Mouse (Mus musculus): ENCODE results near the gene Il22ra2.

Il22ra2 gene

DNA sequence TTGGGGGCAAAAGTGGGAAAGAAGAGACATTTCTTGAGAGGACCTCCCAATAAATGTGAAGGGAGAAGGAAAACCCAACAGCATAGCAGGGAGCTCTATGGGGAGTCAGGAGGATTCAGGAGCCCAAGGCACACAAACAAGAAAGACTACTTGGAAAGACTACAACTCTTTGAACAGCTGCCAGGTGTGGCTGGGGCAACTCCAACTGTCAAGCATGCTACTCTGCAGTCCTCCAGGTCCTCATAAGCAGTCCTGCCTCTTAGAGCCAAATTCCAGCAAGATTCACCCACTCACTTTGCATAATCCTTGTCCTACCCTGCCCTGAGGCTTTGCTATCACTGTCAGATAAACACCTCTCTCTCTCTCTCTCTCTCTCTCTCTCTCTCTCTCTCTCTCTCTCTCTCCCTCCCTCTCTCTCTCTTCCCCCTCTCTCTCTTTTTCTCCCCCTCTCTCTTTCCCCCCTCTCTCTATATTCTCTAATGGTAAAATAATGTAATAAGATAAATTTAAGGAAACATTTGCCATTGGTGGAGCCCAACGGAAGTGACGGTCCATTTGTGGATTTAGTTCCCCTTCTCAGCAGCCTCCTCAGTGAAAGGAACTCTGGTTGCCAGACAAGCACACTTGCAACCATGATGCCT, at the start of gene Il22ra2:
Gene Il22ra2, plus strand, starts transcription at position 591 of the 641 bp plus-strand sequence.
- no peak for DNase-seq

DNA sequence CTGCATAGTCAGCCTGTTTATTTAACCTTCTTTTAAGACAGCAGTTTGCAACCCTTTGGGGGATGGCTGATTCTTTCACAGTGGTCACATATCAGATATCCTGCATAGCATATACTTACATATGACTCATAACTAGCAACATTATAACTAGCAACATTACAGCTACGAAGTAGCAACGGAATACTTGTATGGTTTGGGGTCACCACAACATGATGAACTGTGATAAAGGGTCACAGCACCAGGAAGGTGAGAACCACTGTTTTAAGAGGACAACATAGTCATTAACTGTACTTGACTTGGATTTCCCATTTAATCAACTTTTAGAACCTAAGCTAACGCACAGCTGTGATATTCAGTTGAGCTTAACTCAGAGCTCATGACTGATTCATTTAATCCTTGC, 44.2 kb upstream of the Il22ra2 start:
- DNase-seq: no peak

DNA sequence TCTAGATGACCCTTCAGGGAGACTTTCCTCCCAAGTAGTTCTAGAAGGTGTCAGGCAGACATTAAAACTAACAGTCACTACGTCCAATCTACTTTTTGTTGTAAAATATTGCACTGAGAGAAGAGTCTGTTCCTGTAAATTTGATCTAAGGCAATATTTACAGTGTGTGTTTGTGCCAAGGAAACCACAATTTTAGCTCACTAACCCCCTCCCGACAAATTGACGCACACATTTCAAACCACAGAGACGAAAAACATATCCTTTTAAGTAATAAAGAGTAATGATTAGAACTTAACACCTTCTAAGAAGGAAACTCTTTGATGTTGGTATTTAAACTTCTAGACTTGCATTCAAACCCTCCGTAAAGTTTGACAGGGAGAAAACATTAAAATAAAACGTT, 43.8 kb upstream of the Il22ra2 start:
- no peak for DNase-seq

DNA sequence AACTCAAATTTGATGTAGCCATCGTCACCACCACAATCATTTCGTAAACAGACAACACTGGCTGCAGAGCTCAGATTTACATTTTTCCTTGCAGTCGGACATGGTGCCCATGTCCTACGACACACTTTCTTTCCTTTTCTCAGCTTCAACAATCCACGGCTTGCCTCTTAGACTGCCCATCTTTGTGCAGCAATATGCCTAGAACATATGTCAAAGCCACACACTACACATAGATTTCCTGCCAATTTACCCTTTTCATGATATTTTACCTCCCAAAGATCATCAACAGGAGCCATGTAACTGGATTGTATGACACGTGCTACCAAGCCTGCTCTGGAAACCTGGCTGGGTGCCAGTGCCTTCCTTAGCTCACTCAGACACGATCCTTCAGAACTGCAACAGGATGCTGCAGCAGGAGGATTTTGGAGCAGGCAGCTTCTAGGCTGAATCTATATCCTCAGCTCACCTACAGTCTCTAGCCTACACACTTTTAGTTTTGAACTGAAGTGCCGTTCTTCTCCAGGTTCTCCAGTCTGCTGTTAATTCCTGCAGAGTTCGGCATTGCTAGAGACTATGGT, 43.3 kb upstream of the Il22ra2 start:
- DNase-seq: no peak

DNA sequence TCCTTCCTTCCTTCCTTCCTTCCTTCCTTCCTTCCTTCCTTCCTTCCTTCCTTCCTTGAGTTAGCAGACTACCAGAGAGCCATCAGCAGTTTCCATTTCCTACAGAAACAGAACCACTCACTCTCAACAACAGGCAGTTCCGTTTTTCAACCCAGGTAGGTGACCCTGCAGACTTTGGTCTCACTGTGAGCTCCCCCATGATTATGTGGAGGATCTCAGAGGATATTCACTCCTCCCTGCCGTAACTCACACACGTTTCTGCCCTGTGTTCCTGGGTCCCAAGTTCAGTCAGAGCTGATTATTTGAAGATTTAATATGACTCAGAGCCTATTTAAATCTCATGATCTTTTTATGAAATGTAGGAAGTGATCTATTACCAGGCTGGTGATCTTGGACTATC, 41.1 kb upstream of the Il22ra2 start:
- DNase-seq: no peak

DNA sequence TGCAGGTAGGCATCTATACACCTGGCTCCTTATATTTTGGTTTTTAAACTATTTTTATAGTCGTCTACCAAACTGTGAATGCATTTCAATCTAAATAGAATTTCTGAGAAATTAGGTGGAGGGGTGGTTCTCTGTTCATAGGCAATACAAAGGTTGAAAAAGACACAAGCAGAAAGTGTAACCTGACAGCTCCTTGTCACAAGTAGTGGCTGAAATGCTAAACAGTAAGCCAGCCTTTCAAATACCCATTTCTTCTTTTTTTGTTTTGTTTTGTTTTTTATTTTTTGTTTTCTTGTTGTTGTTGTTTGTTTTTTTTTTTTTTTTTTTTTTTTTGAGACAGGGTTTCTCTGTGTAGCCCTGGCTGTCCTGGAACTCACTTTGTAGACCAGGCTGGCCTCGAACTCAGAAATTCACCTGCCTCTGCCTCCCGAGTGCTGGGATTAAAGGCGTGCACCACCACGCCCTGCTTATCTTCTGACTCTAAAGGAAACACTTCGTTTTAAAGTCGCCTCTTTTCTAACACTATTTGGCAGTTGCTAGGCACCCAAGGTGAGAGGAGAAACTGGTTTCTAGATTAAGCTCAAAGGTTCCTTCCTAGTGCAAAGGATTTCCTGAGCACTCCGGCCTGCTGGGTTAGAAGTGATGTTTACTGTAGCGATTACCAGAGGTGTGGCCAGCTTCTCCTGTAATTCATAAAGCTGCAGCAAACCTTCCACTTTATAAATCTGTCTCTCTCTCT, 39.8 kb upstream of the Il22ra2 start:
- no peak for DNase-seq

DNA sequence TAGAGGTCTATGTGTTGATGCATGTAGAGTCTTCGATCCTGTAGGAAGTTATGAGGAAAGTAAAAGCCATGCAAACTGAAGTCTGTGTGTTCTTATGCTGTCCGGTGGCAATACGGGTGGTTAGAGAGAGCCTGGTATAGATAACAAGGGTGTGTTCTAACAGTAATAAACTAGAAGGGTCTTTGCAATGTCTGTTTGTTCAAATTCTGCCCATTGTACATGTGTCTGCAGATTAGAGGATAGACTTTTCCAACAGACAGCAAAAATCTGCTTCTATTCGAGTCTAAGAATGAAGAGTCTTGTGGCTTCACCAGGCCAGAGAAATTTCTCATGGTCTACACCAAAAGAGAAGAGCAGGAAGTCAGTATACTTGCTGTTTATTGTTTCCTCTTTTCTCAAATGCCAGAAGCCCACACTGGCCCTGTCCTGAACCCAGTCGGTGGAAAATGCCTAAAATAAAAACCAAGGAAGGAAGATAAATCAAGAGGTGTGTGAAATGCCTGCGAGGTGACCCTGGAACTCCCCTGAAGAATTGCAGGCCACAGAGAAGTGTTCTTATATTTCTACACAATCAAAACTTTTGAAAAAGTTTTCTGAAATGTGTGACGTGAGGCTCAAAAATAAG, 38.9 kb upstream of the Il22ra2 start:
- DNase-seq: no peak

DNA sequence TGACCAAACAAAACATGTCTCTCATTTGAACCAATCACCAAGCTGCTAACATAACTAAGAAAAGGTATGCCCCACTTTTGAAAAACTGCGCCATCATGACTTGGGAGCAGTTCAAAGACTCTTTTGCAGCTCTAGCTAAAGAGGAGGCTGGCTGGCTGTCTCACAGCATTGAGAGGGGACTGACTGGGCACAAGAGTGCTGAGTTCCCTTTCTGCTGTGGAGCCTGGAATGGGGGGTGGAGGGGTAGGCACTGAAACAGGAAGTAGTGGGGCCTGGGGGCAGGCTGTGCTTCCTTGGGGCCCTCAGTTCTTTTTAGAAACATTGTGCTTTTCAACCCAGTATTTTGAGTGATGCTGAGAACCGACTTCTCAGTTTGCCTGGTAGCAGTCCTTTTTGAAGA, 37.7 kb upstream of the Il22ra2 start:
- DNase-seq: no peak

DNA sequence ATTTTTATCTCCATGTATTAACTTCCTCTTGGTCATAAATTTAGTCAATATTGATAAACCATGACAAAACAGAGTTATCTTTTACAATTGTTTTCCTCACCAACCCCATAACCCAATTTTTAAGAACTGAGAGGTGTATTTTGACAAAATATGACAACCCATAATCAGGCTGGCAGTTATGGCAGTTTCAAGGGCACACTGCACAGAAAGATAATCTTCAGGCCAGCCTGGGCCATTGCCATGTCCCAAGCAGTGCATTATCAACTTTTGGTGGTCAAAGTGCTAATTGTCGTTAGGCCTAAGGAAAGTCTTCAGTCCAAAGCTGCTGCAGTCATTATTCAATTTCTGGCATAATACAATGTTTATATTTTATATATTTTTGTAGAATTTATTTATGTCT, 37.0 kb upstream of the Il22ra2 start:
- no peak for DNase-seq

DNA sequence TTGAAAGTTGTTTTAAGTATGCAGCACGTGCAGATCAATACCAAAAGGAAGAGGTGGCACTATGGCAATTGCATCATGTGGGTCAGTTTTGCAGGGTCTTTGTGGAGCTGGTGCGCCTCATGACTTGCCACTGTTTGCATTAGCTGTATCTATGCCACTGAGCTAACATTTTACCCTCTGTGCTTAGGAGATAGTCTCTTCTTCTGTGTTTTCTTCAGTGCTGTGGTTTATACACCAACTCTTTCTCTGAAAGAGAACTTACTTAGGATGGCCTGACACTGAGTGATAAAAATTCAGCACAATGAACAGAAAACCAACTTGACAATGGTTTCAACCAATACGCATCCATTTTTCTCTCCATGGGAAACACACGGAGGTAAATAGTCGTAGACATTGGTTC, 35.9 kb upstream of the Il22ra2 start:
- DNase-seq: no peak

DNA sequence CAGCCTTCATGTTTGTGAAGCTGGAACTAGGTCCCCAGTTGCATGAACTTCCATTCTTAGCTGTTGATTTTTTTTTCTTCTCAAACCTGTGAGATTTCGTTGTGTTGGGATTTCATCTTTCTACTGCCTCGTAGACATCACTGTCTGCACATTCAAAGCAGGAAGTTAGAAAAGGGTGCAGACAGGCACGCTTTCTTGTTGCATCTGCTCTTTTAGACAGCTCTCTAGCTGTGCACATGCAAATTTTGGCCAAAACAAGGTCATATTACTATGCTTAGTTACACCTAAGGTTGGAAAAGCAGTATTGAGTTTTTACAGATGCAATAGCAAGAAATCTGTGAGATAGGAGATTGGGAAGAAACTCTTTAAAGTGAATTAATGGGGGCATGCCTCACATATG, 34.5 kb upstream of the Il22ra2 start:
- DNase-seq: no peak

DNA sequence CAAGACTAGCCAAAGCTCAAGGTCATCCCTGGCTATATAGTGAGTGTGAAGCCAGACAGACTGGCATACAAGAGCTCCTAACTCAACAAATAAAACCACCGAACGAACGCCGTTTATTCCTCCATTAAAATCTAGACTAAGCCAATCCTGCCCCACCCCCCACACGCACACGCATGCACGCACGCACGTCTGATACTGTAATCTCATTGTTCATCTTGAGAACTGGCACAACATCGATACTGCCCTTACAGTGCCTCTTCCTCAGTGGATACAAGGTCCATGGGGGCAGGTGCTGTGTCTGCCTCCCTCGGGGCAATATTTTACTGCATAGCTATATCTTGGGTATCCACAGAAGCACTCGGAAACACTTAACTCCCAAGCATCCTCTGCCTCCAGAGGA, 32.2 kb upstream of the Il22ra2 start:
- no peak for DNase-seq

DNA sequence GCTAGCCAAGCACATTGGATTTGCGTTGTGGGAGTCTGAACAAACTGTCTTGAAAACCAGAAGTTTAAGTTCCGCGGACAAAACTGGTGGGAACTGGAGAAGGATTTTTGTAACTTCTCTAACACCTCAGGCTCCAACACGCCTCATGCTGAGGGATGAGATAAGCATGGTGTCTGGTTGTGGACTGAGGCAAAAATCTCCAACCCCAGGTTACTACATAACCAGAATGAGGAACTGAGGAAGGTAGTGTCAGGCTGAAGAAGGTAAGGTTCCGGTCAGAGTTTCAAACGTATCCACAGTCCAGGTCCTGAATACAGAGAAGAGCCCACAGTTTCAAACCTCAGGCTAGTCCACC, 30.5 kb upstream of the Il22ra2 start:
- no peak for DNase-seq

DNA sequence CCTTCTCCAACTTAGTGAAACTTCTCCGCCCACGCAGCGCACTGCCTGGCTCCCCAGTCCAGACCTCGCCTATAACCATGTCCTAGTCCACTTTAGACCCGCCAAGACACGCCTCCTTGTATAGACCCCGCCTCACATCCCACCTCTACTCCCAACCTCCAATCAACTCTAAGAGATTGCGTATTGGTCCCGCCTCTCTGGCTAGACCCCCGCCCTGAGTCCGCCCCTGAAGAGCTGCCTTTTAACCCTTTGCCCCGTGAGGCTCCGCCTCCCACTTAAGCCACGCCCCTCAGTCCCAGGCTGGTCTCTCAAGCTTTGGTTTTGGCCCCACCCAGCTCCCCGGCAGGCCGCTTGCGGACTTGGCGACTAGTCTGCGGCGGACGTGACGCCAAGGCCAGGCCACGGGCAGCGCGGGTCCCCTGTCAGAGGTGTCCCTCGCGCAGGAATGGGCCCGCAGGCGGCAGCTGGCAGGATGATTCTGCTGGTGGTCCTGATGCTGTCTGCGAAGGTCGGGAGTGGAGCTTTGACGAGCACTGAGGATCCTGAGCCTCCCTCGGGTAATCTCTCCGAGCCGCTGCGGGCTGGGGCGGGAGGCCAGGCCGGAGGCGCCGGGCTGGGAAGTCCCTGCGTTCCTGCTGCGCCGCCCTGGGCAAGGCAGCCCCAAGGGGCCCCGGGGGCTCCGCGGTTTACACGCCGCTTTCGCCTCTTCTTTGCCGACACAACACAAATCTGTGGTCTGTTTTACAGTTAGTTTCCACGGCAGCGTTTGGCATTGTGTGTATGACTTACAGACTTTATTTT, 30.0 kb upstream of the Il22ra2 start, which contains the start of gene Ifngr1:
Gene Ifngr1, plus strand, starts transcription at position 309 of the 801 bp plus-strand sequence.
- peak; percentile 100 for DNase-seq

DNA sequence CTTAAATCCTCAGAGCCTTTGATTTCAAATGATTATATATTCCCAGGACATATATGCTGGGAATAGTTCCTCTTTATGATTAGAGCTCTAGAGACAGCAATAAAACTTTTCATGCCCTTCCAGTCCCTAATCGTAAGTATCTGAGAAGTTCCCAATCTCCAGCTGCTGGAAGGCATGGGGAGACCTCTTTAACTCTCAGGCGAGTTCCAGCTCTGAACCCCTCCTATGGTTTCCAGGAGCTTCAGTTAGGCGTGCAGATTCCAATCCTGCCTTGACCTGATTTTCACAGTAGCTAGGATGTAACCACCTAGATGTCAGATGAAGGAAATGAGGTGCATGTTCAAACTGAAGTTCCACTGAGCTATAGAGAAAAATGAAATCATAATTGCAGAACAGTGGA, 29.2 kb upstream of the Il22ra2 start:
- no peak for DNase-seq

DNA sequence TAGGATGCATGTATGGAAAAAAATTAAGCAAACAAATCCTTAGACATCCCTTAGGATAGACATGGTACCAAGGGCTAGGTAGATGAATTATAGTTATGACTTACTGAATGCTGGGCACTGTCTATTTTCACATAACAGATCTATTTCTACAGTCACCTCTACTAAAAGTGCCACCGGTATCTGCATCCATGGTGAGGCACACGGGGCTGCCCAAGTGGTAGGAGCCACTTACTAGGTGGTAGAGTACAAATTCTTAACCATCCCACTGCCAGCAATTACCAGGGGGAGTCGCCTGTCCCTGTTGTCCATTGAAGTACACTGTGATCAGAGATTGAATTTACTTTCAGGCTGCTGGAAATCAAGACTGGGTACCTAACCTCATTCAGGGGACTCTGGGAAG, 28.5 kb upstream of the Il22ra2 start:
- no peak for DNase-seq

DNA sequence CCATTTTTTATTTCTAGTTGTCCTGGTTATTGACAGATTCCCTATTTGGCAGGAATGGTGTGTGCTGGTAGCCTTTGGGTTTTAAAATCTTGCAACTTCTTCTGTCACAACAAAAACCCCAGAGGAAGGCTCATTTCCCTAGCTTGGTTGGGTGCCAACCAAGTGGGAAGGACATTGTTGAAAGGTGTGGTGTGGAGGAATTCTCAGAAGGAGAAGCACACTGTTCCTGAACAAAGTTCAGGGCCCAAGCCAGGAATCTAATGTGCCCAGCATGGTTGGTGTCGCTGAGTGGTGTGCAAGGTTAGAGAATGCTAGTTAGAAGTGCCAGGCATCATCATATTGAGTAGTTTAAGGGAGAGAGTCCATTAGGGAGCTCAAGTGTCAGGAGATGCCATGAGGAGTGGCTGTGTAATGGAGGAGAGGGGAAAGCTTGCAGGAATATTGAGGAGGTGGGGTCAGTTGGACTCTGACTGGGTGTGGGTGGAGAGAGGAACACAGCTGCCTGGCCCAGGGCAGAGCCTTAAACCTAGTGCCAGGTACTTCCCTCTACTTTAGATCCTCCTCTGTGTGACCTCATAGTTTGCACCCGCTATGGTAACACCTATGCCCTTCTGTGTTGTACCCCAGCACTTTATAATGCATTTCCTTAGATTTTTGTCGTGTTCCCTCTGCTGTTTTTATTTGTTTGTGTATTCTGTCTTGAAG, 27.4 kb upstream of the Il22ra2 start:
- peak in 1 of 2 experiments; percentile 55 for DNase-seq

DNA sequence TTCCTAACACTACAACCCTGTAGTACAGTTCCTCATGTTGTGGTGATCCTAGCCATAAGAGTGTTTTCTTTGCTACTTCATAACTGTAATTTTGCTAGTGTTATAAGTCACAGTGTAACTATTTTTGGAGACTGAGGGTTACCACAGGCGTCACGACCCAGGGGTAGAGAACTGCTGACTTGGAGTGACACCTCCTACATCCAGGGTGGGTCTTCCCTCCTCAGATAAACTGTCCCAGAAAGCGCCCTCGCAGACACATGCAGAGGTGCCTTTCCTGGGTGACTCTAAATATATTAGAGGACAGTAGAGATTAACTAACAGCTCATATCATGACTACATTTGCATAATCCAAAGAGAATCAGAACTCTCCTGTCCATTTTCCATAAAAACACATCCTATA, 24.9 kb upstream of the Il22ra2 start:
- DNase-seq: no peak

DNA sequence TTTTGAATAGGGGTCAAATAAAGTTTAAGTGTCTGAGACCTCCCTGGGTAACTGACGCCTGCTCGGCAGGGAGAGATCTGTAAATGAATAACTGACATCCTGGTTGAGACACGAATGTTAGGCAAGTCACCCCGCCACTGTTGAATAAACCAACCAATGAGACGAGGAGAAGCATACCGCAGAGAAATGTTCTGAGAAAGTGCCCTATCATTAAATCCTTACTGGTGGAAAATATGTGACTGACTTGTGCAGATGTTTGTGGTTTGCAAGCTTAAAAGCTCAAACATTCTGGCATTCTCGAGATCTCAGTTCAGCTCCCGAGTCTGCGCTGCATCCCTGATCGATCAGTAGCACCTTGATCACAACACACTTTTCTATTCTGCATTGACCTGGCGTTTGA, 23.7 kb upstream of the Il22ra2 start:
- peak in 1 of 2 experiments; percentile 19 for DNase-seq

DNA sequence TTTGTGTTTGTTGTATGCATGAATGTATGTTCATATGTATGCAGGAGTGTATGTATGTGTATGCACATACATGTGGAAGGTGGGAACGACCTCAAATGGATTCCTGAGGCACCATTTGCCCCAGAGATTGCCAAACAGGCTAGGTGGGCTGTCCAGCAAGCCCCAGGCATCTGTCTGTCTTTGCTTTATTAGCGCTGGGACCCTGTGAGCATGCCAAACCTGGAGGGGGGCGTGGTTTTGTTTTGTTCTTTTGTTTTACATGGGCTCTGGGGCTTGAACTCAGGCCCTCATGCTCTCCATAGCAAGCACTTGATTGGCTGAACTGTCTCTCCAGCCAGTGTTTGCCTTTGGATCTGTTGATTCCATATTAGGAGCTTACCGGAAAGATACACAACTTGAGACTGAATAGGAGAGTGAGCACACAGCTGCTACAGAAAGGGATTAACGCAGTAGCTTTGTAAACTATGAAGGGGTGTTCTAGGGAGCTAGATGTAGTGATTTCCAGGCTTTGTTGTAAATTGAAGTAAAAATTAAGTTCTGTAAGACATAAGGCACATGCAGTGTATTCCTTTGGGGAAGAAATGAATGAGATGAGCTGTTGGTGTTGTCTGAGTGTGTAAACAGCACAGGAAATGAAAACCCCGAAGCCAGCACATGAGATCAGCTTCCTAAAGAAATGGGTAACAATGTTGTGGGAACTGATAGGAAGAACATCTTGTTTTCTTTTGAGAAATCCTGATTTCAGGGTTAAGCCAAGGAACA, 22.3 kb upstream of the Il22ra2 start:
- no peak for DNase-seq

DNA sequence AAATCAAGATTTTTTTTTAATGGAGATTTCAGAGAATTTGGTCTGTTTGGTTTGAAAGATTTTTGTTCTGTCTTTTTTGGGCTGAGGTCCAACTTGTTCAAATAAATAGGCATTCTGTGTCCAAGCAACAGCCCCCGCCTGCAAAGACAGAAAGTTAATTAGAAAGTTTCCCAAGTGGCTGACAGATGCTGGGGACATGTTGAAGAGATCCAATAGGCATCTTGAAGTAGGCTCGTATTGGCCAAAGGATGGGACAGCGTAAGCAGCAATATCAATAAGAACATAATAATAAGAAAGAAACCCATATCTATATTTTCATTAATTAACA, 21.7 kb upstream of the Il22ra2 start:
- no peak for DNase-seq

DNA sequence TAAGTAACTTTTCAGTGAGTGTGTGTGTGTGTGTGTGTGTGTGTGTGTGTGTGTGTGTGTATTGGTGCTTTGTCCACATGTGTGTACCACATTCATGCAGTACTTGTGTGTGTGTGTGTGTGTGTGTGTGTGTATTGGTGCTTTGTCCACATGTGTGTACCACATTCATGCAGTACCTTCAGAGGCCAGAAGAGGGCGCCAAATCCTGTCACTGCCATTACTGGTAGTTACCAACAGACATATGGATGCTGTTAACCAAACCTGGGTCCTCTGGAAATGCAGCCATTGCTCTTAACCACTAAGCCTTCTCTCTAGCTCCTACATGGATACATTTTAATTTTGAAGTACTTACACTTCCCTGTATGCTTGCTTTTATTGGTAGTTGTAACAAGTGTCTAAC, 20.3 kb upstream of the Il22ra2 start:
- peak in 1 of 2 experiments; percentile 34 for DNase-seq
